Mouse (Mus musculus) liver, adult 2 months (tissue): Measurements from ENCODE around the gene Thumpd2. TPM values are rescaled to one million over a fixed set of nuclear protein-coding genes. Genes with fewer than 3 reads are reported as not detected.

Source experiments
- DNase-seq: peaks from one replicate; pipeline ENCODE4 v3.0.0-alpha.2; 2011; ENCODE audit warnings: low read depth, low spot score; ENCODE audit errors: extremely low read depth
- H3K27ac ChIP-seq: fragments of 200-500 bp; replicated peaks from 2 replicates; pipeline ENCODE4 v1.5.1; 2012; ENCODE audit warnings: low read depth, mild to moderate bottlenecking, control low read depth, inconsistent platforms, low read length; ENCODE audit not compliant: insufficient read depth
- H3K27me3 ChIP-seq: fragments of 200-500 bp; 2 replicates; pipeline ENCODE4 v1.6.1; 2012; ENCODE audit warnings: mild to moderate bottlenecking, moderate library complexity, low read length, inconsistent platforms; ENCODE audit not compliant: control insufficient read depth, insufficient read depth
- H3K36me3 ChIP-seq: fragments of 200-500 bp; 2 replicates; pipeline ENCODE4 v1.6.1; 2012; ENCODE audit warnings: low read length, inconsistent platforms; ENCODE audit not compliant: control insufficient read depth, insufficient read depth
- H3K4me1 ChIP-seq: fragments of 200-500 bp; 2 replicates; pipeline ENCODE4 v1.6.1; 2011; ENCODE audit warnings: low read length; ENCODE audit not compliant: control insufficient read depth, insufficient read depth
- H3K4me3 ChIP-seq: fragments of 200-500 bp; 2 replicates; pipeline ENCODE4 v1.5.1; 2011; ENCODE audit warnings: low read depth, mild to moderate bottlenecking, control low read depth, low read length, moderate library complexity; ENCODE audit not compliant: insufficient read depth
- H3K79me2 ChIP-seq: fragments of 200-500 bp; 2 replicates; pipeline ENCODE4 v1.6.1; 2012; ENCODE audit warnings: inconsistent platforms, mild to moderate bottlenecking, low read length, moderate library complexity; ENCODE audit not compliant: control insufficient read depth, insufficient read depth
- H3K9ac ChIP-seq: fragments of 200-500 bp; 2 replicates; pipeline ENCODE4 v1.6.1; 2012; ENCODE audit warnings: low read depth, mild to moderate bottlenecking, control low read depth, inconsistent platforms, low read length
- CTCF ChIP-seq: fragments of 200-500 bp; IDR thresholded peaks from 2 replicates; pipeline ENCODE4 v1.5.1; 2011; ENCODE audit warnings: low read depth, low read length, control low read depth
- POLR2A ChIP-seq: fragments of 200-500 bp; IDR thresholded peaks from 2 replicates; pipeline ENCODE4 v1.6.1; 2011; ENCODE audit warnings: low read length, control low read depth; ENCODE audit not compliant: insufficient read depth; ENCODE audit errors: extremely low read depth
- WGBS: fragments of 180-500 bp; shearing (Covaris S2); methylation state at CpG from one replicate; pipeline ENCODE4 v1.1.7; 2018; 5-methylcytosine and 5-hydroxymethylcytosine counted together
- polyA plus RNA-seq: library from polyadenylated mRNA; depleted of rRNA; stranded (reverse); fragments of >200 nt; gene quantifications from 2 replicates; pipeline ENCODE4 v1.2.3, GENCODE M21; 2012
- total RNA-seq: library from RNA; depleted of rRNA; stranded (reverse); fragments of >200 nt; gene quantifications from 2 replicates; pipeline ENCODE4 v1.2.3, GENCODE M21; 2014

Gene Thumpd2
- total and polyA plus RNA-seq, 2 experiments, result 1.1 to 2.0 TPM

DNA sequence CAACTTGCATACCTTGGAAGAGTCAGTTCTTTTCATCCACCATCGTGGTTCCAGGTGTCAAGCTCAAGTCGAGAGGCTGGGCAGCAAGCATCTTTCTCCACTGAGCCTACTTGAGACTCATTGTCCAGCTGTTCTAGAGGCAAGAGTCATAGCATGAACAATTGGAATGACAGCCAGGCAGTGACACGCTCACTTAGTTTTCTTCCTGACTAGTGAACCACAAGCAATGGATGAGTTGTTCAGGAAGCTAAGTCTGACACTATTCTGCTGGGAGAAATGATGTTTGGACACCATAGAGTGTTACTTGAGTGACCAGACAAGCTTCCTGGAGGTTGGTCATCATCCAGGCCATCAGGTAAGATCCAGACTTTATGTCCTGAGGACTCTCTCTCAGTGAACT, 24.0 kb upstream of the Thumpd2 start:
- H3K4me3 ChIP-seq, result no peak overlapping the region
- no peak for DNase-seq
- H3K36me3 ChIP-seq, result no peaks in the 10 kb centered on the region
- H3K9ac ChIP-seq, result no peak overlapping the region
- 76% methylated on average over 3 of the region's 3 CpGs for WGBS
- H3K27ac ChIP-seq, result no peak overlapping the region
- H3K79me2 ChIP-seq, result no peaks in the 10 kb centered on the region
- TF ChIP-seq CTCF (no peak), POLR2A (no peak)
- no peaks in the 10 kb centered on the region for H3K4me1 ChIP-seq
- H3K27me3 ChIP-seq, result no peaks in the 10 kb centered on the region

DNA sequence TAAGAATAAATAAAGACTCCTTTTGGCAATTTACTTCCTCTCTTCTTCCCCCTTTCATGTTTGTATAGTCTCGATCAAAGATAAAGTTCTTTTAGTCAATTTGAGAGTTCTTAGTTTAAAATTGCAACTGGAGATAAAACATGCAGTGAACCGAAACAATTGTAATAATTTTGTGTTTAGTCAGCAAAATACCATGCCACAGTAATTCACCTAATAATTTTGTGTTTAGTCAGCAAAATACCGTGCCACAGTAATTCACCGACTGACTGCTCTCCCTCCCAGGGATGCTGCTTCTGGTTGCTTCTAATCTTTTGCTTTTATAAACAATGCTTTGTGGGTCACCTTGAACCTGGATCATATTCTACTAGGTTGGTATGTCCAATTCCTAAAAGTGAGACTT, 22.9 kb upstream of the Thumpd2 start:
- no peaks in the 10 kb centered on the region for H3K36me3 ChIP-seq
- H3K27ac ChIP-seq, result no peak overlapping the region
- DNase-seq, result no peak
- WGBS, result 82% methylated on average over 4 of the region's 4 CpGs
- no peak overlapping the region for H3K9ac ChIP-seq
- no peaks in the 10 kb centered on the region for H3K4me1 ChIP-seq
- H3K27me3 ChIP-seq, result no peaks in the 10 kb centered on the region
- no peak overlapping the region for H3K4me3 ChIP-seq
- H3K79me2 ChIP-seq, result no peaks in the 10 kb centered on the region
- TF ChIP-seq CTCF (no peak), POLR2A (no peak)

DNA sequence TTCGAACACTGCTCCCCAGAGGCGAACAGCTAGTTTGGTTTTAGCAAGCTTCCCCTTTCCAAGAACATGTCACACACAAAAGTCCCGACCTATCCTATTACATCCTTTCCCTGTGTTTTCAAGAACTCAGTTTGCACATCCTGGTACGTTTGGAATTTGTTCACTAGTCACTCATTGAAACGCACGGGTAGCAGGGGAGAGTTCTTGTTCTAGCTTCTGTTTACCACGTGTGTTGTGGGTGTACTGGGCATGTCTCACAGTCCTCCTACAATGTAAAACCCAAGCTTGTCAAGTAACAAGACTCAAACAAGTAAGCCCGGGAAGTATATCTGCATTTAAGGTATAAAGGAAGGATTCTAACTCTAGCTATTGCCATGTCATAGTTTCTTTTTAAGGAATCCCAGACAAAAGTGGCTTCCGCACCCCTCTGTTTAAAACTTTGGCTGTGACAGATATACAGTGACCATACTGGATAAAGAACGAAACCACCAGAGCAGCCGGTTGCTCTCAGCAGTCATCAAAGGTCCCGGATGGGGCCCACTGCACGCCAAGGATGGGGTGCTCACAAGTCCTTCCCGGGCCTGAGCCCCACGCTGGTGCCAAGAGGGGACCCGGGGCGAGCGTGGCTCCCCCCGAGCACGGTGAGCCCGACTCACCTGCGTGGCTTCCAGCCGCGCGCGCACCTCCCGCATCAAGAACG, 453 bp downstream of the Thumpd2 start:
- peaks cover 6% of the 10 kb centered on the region for H3K4me1 ChIP-seq
- no peak for TF ChIP-seq CTCF
- TF ChIP-seq POLR2A, result no peak
- WGBS, result 7% methylated on average over 28 of the region's 28 CpGs
- DNase-seq, result peak; percentile 77
- H3K4me3 ChIP-seq, result peak overlapping the region; percentile 99
- H3K36me3 ChIP-seq, result no peaks in the 10 kb centered on the region
- peaks cover 2% of the 10 kb centered on the region; the same call in 1 of the 2 replicates for H3K79me2 ChIP-seq
- H3K27me3 ChIP-seq, result no peaks in the 10 kb centered on the region
- H3K9ac ChIP-seq, result peak overlapping the region; percentile 99
- H3K27ac ChIP-seq, result peak overlapping the region; percentile 92

DNA sequence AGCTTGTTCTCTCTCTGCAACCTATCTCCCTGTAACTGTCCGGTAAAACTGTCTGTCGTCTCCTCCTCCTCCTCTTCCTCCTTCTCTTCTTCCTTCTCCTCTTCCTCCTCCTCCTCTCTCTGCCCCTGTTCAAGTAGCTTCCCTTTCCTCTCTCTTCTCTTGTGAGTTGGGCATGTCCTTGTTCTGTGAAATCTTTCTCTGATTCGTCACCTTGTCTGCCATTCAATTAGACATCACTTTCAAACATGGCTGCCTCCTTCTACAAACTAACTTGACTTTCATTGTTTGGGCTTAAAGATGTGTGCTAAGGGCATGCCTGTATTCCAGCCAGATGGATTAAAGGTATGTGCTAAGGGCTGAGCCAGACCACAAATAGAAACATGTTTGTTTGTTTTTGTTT, 1.5 kb downstream of the Thumpd2 start:
- H3K36me3 ChIP-seq, result no peaks in the 10 kb centered on the region
- H3K27ac ChIP-seq, result no peak overlapping the region
- no peak overlapping the region for H3K4me3 ChIP-seq
- H3K9ac ChIP-seq, result no peak overlapping the region
- DNase-seq, result no peak
- WGBS, result 85% methylated on average over 3 of the region's 3 CpGs
- no peaks in the 10 kb centered on the region for H3K27me3 ChIP-seq
- H3K79me2 ChIP-seq, result peaks cover 2% of the 10 kb centered on the region; the same call in 1 of the 2 replicates
- peaks cover 6% of the 10 kb centered on the region for H3K4me1 ChIP-seq
- TF ChIP-seq CTCF (no peak), POLR2A (no peak)

DNA sequence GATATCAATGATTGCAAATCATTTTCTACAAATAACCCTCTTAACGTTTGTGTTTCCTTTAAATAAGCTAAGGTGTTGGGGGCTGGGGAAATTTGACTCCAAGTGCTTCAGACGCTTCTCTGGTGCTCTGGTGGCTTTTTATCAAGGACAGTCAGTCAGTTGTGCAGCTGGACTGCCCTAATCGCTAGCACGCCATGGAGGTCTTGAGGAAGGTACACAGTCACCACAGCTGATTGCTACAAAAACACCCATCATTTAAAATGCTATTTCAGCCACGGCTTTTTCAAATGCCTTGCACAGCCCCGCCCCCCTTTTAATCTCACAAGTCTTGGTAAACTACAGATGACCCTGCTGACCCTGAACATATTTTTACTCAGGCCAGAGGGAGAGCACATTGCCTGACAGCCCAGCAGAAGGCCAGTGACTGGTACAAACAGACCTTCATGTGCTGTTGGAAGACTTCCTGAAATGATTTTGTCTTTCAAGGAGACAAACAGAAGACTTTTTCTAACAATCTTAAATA, 2.5 kb downstream of the Thumpd2 start:
- Histone ChIP-seq H3K27ac (no peak overlapping the region), H3K27me3 (no peaks in the 10 kb centered on the region), H3K36me3 (no peaks in the 10 kb centered on the region), H3K79me2 (peaks cover 6% of the 10 kb centered on the region; the same call in 1 of the 2 replicates), H3K9ac (no peak overlapping the region), H3K4me1 (peaks cover 6% of the 10 kb centered on the region), H3K4me3 (no peak overlapping the region)
- TF ChIP-seq CTCF (no peak), POLR2A (no peak)
- WGBS, result 58% methylated on average over 6 of the region's 6 CpGs
- DNase-seq, result peak; percentile 34

DNA sequence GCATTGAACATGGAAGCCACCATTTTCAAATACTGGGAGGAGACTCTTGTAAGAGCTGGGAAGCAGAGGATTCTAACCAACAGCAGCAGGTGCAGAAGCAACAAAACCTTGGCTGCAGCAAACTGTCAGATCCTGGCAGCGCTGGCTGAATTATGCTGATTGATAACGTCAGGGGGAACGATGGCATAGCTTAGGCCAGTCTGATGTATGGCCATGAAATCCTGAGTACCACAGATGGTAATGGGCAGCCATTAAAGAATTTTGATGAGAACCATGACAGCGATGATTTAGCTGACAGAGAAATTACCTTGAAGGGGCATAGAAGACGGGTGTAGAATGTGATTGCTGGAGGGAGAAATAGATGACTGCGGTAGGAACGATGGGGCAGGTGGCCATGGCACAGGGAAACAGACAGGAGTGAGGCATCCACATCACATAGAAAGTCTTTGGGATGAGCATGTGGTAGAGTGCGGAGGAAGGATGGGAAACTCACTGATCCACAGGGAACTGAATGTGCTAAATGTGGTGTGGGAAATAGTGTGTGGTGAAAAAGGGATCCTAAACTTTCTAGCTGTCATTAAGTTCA, 8.0 kb downstream of the Thumpd2 start:
- Histone ChIP-seq H3K27ac (no peak overlapping the region), H3K27me3 (no peaks in the 10 kb centered on the region), H3K4me3 (no peak overlapping the region), H3K79me2 (0 out of 2 replicates have a peak, but pooled peaks cover 3% of the 10 kb centered on the region), H3K36me3 (peaks cover 14% of the 10 kb centered on the region), H3K9ac (no peak overlapping the region), H3K4me1 (no peaks in the 10 kb centered on the region)
- WGBS, result 96% methylated on average over 8 of the region's 8 CpGs
- TF ChIP-seq POLR2A (no peak), CTCF (no peak)
- DNase-seq, result no peak
